ENCODE assay signal across 23 mouse cellular contexts in genomic region chr13:95011546-95012257, GRCm38 (mm10). TPM values are rescaled to one million over a fixed set of nuclear protein-coding genes. Genes with fewer than 3 reads are reported as not detected.
DNase-seq lines count a peak whose midpoint lies in the region; ATAC-seq and TF ChIP-seq lines count a peak whose summit lies in the region.
"Had no signal": no experiment of that assay in that cellular context is flagged by ENCODE, and none has a peak within 500 bp of the region (broad histone marks: within the 10 kb centered on the region; RNA-seq: fewer than 3 reads in every experiment).

No protein-coding gene starts in this region.

- no peak for TF ChIP-seq RAD21 in CH12.LX (IDR thresholded peaks at IDR 0.05; ENCODE audit: low read depth, low read length)

- intact Hi-C loops in left cerebral cortex, postnatal 14 days (cut with DNase I), result no loop called here

- peak overlapping the region; percentile 50 for H3K4me2 ChIP-seq in CH12.LX (ENCODE audit: insufficient read depth, low read depth, poor library complexity, severe bottlenecking)
- H3K4me2 ChIP-seq: embryonic facial prominence, embryonic 12.5 days; embryonic facial prominence, embryonic 15.5 days; heart, embryonic 11.5 days; hindbrain, embryonic 12.5 days; hindbrain, embryonic 15.5 days had no signal

- H3K4me3 ChIP-seq in CH12.LX (replicated peaks in 1 of 3; ENCODE audit: low read depth in 2 of 3, low read length in 2 of 3, poor library complexity in 1 of 3), result no peak overlapping the region
- H3K4me3 ChIP-seq: embryonic facial prominence, embryonic 12.5 days; embryonic facial prominence, embryonic 15.5 days; gastrocnemius, adult 2 months; hindbrain, embryonic 12.5 days; hindbrain, embryonic 15.5 days had no signal

- no peak for TF ChIP-seq CTCF in CH12.LX (conservative IDR thresholded peaks at IDR 0.05 in 1 of 2, IDR thresholded peaks at IDR 0.05 in 1 of 2; ENCODE audit: low read depth in 2 of 2, low read length in 2 of 2)

- H3K27ac ChIP-seq in CH12.LX (ENCODE audit: insufficient read depth, low read depth), result no peak overlapping the region
- H3K27ac ChIP-seq: embryonic facial prominence, embryonic 12.5 days; embryonic facial prominence, embryonic 15.5 days; gastrocnemius, adult 2 months; hindbrain, embryonic 12.5 days; hindbrain, embryonic 15.5 days had no signal

- no peak for ATAC-seq in CD4-positive, CD25-positive, alpha-beta regulatory T cell, adult 4 months
- ATAC-seq in inflammation-experienced regulatory T-cells, adult 6 months, result peak; percentile 32
- ATAC-seq: activated CD4-positive, CD25-positive, alpha-beta regulatory T cell, adult 4 months; forebrain, embryonic 14.5 days; forebrain, postnatal 0 days had no signal

- in situ Hi-C loops in CH12.LX (cut with MboI; ENCODE audit: low pct_ligation_motif_present, low pct_unique_long_range_greater_than_20kb, low sequenced_read_pairs), result no loop called here

- H3K9ac ChIP-seq in CH12.LX (ENCODE audit: insufficient read depth, low read depth), result no peak overlapping the region
- H3K9ac ChIP-seq: embryonic facial prominence, embryonic 12.5 days; embryonic facial prominence, embryonic 15.5 days; forebrain, postnatal 0 days; hindbrain, embryonic 12.5 days; hindbrain, embryonic 15.5 days had no signal

- H3K9me3 ChIP-seq in CH12.LX (replicated peaks; ENCODE audit: low read length), result no peaks in the 10 kb centered on the region
- H3K9me3 ChIP-seq: embryonic facial prominence, embryonic 12.5 days; embryonic facial prominence, embryonic 15.5 days; hindbrain, embryonic 12.5 days; hindbrain, embryonic 15.5 days had no signal

- no peaks in the 10 kb centered on the region for H3K27me3 ChIP-seq in CH12.LX (replicated peaks)
- H3K27me3 ChIP-seq: embryonic facial prominence, embryonic 12.5 days; embryonic facial prominence, embryonic 15.5 days; hindbrain, embryonic 12.5 days; hindbrain, embryonic 15.5 days had no signal

- no peak for TF ChIP-seq POLR2A in CH12.LX (IDR thresholded peaks at IDR 0.05; ENCODE audit: low read depth, low read length)

- peak; percentile 16 for DNase-seq in CD4-positive, CD25-positive, alpha-beta regulatory T cell, adult 2 months (ENCODE audit: low read depth, low spot score)
- peak; percentile 8 for DNase-seq in lung, postnatal 25 days (ENCODE audit: low spot score)
- no peak for DNase-seq in lung, postnatal 10 days
- peak; percentile 66 for DNase-seq in CH12.LX (ENCODE audit: extremely low read depth)
- no peak for DNase-seq in left cerebral cortex, postnatal 14 days (ENCODE audit: low spot score in 2 of 2)
- DNase-seq: adrenal gland, adult 8-10 months; adrenal gland, postnatal 25 days; cerebellum, adult 18-20 months; cerebellum, adult 9-10 months; cerebellum, postnatal 14 days; forebrain, postnatal 0 days; gastrocnemius, adult 2 months; gastrocnemius, postnatal 14 days; heart, adult 11 months had no signal

- peaks cover 22 to 75% of the 10 kb centered on the region in 2 experiments for H3K4me1 ChIP-seq in CH12.LX (ENCODE audit: control insufficient read depth in 1 of 2, insufficient read depth in 2 of 2)
- H3K4me1 ChIP-seq: embryonic facial prominence, embryonic 12.5 days; embryonic facial prominence, embryonic 15.5 days; hindbrain, embryonic 12.5 days had no signal

- dilution Hi-C loops in CH12.LX (cut with MboI; ENCODE audit: extremely low pct_ligation_motif_present, extremely low pct_unique_long_range_greater_than_20kb, low sequenced_read_pairs), result no loop called here

- peaks cover 0 to 17% of the 10 kb centered on the region in 2 experiments for H3K36me3 ChIP-seq in CH12.LX (replicated peaks in 1 of 2; ENCODE audit: control insufficient read depth in 1 of 2, insufficient read depth in 1 of 2, low read length in 1 of 2)

- H3K79me2 ChIP-seq in CH12.LX (replicated peaks; ENCODE audit: control insufficient read depth, extremely low read depth, insufficient read depth, poor library complexity, severe bottlenecking), result no peaks in the 10 kb centered on the region

- peak; percentile 38; the same call in 1 of the 2 replicates for TF ChIP-seq EP300 in CH12.LX (IDR thresholded peaks at IDR 0.05; ENCODE audit: low read length)

TF ChIP-seq in CH12.LX, 34 proteins besides CTCF, POLR2A, EP300 and RAD21:
- TF ChIP-seq ELF1 (IDR thresholded peaks at IDR 0.05; ENCODE audit: low read depth, low read length) (0 out of 2 replicates have a peak, but pooled peaks have one; percentile 10), NRF1 (IDR thresholded peaks at IDR 0.05; ENCODE audit: low read depth, low read length) (no peak), ETS1 (conservative IDR thresholded peaks at IDR 0.05; ENCODE audit: low read depth, low read length) (peak; percentile 46; the same call in 1 of the 2 replicates), MYC (IDR thresholded peaks at IDR 0.05; ENCODE audit: low read depth, low read length) (peak; percentile 90), IRF4 (IDR thresholded peaks at IDR 0.05; ENCODE audit: low read depth, low read length) (peak; percentile 67), RCOR1 (conservative IDR thresholded peaks at IDR 0.05; ENCODE audit: low read depth, low read length) (no peak), TBP (conservative IDR thresholded peaks at IDR 0.05; ENCODE audit: low read depth, low read length) (0 out of 2 replicates have a peak, but pooled peaks have one; percentile 13), MAFK (IDR thresholded peaks at IDR 0.05; ENCODE audit: insufficient replicate concordance, low read length) (no peak), BHLHE40 (IDR thresholded peaks at IDR 0.05; ENCODE audit: low read depth, low read length) (peak; percentile 64), TCF12 (IDR thresholded peaks at IDR 0.05; ENCODE audit: low read depth, low read length) (peak; percentile 54; the same call in 1 of the 2 replicates), JUN (IDR thresholded peaks at IDR 0.05; ENCODE audit: insufficient read depth, low read depth, low read length) (no peak), UBTF (IDR thresholded peaks at IDR 0.05; ENCODE audit: low read depth, low read length) (0 out of 2 replicates have a peak, but pooled peaks have one; percentile 24), SIN3A (IDR thresholded peaks at IDR 0.05; ENCODE audit: low read length) (peak; percentile 64; the same call in 1 of the 2 replicates), MAX (IDR thresholded peaks at IDR 0.05; ENCODE audit: low read length) (peak; percentile 87), MXI1 (IDR thresholded peaks at IDR 0.05; ENCODE audit: low read depth, low read length) (peak; percentile 73)

RNA-seq across cellular contexts. Expression of gene Wdr41, which starts 35.6 kb away (rescaled TPM):
- polyA plus RNA-seq in CD4-positive, CD25-positive, alpha-beta regulatory T cell, adult 4 months (2017; shearing (Covaris generic)), result 1 to 10 TPM; 4.0 to 4.9 TPM
- total RNA-seq in CH12.LX (2012; rRNA removed), result 5.0 and 5.9 TPM in 2 replicates
- total RNA-seq in CH12.LX (2014; rRNA removed), result 10.0 and 10.7 TPM in 2 replicates
- 10.3 and 12.7 TPM in 2 replicates for polyA plus RNA-seq in CH12.LX (2012; ENCODE audit: insufficient read length, low read depth)
- polyA plus RNA-seq in inflammation-experienced regulatory T-cells, adult 6 months (2017; shearing (Covaris generic)), result 1 to 10 TPM; 2.9 to 5.7 (median 4.5) TPM
- total RNA-seq in left cerebral cortex, postnatal 14 days (2021), result 10 to 100 TPM; 24.0 to 24.4 TPM

Comparison
In these comparisons a context has a peak if more than half of its experiments do, and no peak if none do; other contexts are left out.
1. DNase-seq: peak in CD4-positive, CD25-positive, alpha-beta regulatory T cell, adult 2 months (single experiment), lung, postnatal 25 days (single experiment) and CH12.LX (single experiment); none in lung, postnatal 10 days (single experiment) and left cerebral cortex, postnatal 14 days (0 of 2).